Mouse (Mus musculus) thymus, adult 2 months (tissue): ENCODE data around the gene Casz1.

Experiments used
- CTCF ChIP-seq: fragments of 200-500 bp; IDR thresholded peaks from 2 replicates; pipeline ENCODE4 v1.5.1; 2012; ENCODE audit warnings: mild to moderate bottlenecking, control low read depth, low read length, moderate library complexity, borderline replicate concordance; ENCODE audit not compliant: control insufficient read depth, poor library complexity, insufficient read depth; ENCODE audit errors: extremely low read depth
- POLR2A ChIP-seq: fragments of 200-500 bp; IDR thresholded peaks from 2 replicates; pipeline ENCODE4 v1.6.1; 2012; ENCODE audit warnings: mild to moderate bottlenecking, low read length, control low read depth, moderate library complexity; ENCODE audit not compliant: control insufficient read depth, poor library complexity, insufficient read depth; ENCODE audit errors: extremely low read depth

DNA sequence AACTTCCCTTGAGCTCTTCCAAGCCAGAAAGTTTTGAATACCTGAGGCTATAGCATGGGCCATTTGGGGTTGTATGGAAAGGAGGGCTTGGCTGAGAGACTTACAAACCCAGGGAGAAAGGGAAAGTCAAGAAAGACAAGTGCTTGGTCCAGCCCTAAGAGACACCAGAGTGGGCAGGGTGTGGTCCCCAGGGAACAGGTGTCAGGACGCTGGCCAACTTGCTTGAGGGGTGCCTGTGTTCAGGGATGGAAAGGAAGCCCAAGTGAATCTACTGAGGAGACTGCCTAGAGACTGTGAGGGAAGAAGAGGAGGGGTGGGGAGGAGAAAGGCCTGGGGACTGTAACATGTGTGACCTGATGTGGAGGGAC lies 95.7 kb downstream of the Casz1 start:
- TF ChIP-seq CTCF, result no peak
- no peak for TF ChIP-seq POLR2A
